Mouse (Mus musculus): ENCODE data around the gene Rpl23.
"Not testable (repeated sequence)": the region's sequence is repeated elsewhere in the genome, so short reads cannot be mapped to it uniquely, and the experiment has no call there.

Rpl23 gene

GRCm38 (mm10) chr11:97758942-97759341 lies 23.3 kb downstream of the Rpl23 start:
- no peak for DNase-seq

DNA sequence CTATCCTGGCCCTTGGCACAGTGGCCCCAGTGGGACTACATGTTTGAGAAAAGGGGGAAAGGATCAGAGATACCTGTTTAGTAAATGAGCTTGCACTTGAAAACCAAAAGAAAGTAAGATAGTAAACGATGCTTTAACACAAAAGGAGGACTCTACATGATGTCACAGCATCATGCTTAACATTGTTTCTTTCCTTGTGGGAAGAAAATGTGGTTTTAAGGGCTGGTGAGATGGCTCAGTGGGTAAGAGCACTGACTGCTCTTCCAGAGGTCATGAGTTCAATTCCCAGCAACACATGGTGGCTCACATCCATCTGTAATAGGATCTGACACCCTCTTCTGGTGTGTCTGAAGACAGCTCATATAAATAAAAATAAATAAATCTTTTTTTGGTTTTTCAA lies 24.1 kb downstream of the Rpl23 start:
- DNase-seq, result no peak

GRCm38 (mm10) chr11:97753277-97753676 lies 29.0 kb downstream of the Rpl23 start:
- DNase-seq, result no peak

GRCm38 (mm10) chr11:97748496-97748895 lies 33.7 kb downstream of the Rpl23 start:
- no peak for DNase-seq

DNA sequence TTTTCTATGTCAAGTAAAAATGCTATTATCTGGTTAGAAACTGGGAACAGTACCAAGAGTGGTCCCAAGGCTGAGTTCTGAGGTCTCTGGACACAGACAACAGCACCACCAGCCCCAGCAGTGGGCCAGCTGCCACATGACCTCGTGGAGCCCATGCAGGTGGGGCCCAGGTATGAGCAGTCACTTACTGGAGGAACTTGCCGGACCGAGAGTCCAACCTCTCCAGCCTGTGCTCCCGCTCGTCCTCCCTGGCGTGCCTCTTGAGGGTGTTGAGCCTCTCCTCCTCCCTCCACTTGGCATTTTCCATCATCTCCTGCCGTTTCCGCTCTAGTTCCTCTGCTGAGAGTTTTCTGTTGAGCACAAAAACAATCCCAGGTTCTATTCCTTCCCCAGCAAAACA lies 34.5 kb downstream of the Rpl23 start:
- DNase-seq, result no peak

DNA sequence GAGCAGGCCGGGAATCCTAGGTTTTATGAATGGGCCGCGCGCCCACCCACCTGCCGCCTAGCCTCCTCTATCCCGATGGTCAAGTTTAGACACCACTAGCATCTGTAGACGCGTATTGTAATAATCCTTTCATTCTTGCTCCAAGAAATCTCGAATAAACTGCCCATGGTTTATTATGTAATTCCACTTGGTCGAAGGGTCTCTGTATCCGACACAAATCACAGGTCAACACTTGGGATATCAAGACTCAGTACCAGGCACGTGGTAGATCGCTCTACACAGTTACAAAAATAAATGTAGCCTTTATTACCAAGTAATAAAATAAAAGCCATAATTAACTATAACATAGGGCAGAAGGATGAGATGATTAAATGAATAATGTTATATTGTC lies 36.9 kb downstream of the Rpl23 start:
- DNase-seq, result no peak

DNA sequence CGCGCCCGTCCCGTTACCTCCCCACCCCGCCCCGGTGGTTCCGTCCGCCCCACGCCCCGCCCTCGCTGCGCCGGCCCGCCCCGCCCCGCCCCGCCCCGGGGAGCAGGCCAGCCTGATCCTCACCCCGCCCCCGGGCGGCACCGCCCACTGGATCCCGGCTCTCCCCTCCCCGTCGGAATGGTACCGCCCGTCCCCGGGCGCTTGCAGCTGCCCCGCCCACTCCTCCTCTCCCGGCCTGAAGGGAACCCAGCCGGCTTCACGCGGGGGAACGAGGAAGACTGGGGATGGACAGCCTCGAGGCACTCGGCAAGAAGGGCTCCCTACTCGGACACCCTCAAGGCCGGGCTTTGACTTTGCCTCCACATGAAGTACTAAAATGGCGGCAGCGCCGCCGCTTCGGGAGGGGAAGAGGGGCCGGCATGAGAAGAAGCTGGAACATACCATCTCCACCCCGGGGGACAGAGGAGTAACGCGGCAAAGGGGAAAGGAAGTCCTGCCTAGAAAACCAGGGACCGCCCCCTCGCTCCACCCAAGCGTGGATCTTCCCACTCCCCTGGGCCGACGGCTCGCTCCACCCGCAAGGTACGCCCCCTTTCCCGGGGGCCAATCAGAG lies 37.4 kb downstream of the Rpl23 start:
- DNase-seq, result peak; percentile 100

DNA sequence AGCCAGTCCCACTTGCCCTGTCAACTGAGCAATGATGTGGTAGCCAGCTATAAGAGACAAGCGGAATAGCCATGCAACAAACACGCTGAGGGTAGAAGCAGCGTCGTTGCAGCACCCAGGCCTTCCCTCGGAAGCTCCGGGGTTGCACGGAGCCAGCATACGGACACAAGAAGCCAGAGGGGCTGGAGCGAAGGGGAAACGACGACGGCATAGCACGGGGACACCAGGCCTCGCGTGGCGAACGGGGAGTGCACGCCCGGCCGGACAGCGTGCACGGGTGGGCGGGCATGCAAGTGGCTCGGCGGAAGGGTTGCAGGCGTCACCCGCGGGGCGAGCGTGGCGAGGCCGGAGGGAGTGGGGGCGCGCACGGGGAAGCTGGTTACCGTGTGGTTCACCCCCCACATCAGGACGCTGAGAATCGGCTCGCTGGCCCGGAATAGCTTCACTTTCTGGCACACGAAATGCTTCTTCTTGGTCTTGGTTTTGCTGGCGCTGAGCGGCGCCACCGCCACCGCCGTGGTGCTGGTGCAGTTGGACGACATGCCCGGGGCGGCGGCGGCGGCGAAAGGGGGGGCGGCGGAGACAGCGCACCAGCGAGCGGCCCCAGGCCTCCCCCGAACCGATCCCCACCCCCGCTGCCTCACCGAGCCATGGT lies 38.0 kb downstream of the Rpl23 start, which contains the start of gene Pip4k2b:
Pip4k2b (minus strand) TSS at position 642 of the 655 bp plus-strand sequence.
- DNase-seq, result peak; percentile 45 to 69

- DNase-seq, result no peak
Measured at GRCm38 (mm10) chr11:97743423-97743822, 38.8 kb downstream of the Rpl23 start.

- DNase-seq, result no peak
Measured at GRCm38 (mm10) chr11:97742591-97742990, 39.6 kb downstream of the Rpl23 start.

DNA sequence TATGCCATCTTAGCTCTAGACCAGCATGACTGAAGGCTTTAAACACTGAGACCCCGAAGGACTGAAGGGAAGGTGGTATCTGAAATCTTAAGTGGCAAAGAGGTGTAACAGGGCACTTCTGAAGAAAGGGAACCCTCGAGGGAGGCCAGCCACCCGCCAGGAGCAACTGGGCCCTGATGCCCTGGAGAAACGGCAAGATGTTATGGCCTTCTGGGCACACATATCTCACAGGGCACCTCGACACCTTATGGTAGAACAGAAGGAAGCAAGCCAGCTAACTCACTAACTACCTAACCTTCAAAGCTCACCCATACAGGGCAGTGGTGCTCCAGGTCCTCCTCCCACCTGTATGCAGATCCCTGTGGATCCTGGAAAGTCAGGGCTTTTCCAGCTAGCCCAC lies 40.1 kb downstream of the Rpl23 start:
- DNase-seq, result no peak

DNA sequence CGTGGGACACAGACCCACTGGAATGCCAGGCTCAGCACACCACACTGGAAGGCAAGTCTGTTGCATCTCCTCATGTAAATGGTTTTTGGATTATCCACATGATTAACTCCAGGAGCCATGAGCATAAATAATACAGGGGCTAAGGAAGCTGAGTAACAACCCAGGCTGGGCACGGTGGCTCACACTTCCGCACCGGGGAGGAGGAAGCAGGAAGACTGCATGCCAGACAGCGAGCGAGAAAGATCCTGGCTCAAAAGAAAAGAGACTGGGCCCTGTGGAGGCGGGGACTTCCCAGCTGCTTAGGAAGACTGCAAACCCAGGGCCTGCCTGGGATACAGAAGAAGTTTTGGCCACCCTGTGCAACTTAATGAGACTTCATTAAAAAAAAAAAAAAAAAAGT lies 42.0 kb downstream of the Rpl23 start:
- peak; percentile 55 to 67 for DNase-seq

GRCm38 (mm10) chr11:97739155-97739554 lies 43.1 kb downstream of the Rpl23 start:
- no peak for DNase-seq

GRCm38 (mm10) chr11:97738703-97739102 lies 43.5 kb downstream of the Rpl23 start:
- peak in 1 of 2 experiments; percentile 44 for DNase-seq

GRCm38 (mm10) chr11:97737600-97737999 lies 44.6 kb downstream of the Rpl23 start:
- DNase-seq, result no peak

GRCm38 (mm10) chr11:97736645-97737044 lies 45.6 kb downstream of the Rpl23 start:
- DNase-seq, result no peak

DNA sequence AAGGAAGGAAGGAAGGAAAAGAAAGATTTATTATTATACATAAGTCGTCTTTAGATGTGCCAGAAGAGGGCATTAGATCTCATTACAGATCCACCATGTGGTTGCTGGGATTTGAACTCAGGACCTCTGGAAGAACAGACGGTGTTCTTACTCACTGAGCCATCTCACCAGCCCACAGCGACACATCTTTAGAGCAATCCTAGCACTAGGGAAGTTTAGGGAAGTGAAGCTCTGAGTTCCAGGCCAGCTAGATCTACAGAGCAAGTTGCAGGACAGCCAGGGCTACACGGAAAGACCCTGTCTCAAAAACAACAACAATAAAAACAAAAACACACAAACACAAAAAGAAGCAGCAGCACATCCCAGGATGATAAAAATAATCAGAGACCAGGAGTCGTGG lies 47.4 kb downstream of the Rpl23 start:
- DNase-seq, result not testable (repeated sequence)

GRCm38 (mm10) chr11:97733689-97734088 lies 48.5 kb downstream of the Rpl23 start:
- DNase-seq, result no peak

DNA sequence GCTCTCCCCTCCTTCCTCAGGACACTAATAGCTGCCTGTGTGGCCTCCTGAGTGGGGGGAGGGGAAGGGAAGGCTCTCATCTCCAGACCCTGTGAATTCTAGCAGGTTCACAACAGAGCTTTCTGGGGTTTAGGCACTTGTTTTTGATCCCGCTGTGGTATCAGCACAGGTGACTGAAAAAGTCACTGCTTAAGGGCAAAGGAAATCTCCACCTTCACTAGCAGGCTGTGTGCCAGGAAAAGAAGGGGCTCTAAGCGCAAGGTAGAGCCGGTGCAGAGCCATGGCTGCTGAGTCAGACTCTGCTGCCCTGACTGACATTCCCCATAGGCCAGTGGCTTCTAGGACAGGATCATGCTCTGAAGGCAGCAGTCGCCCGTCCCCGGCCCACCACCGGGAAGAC lies 53.5 kb downstream of the Rpl23 start:
- DNase-seq, result no peak

GRCm38 (mm10) chr11:97728311-97728710 lies 53.9 kb downstream of the Rpl23 start:
- DNase-seq, result peak in 1 of 2 experiments; percentile 32
